Mouse (Mus musculus) ES-Bruce4 (cell line): ENCODE data around the gene Ube2d3. TPM values are rescaled to one million over a fixed set of nuclear protein-coding genes. Genes with fewer than 3 reads are reported as not detected.
A peak's percentile ranks its signal among the peaks of the same experiment; 100 is the strongest.

Experiments used
- H3K27ac ChIP-seq: 2 replicates; pipeline ENCODE4 v1.5.1; 2012; ENCODE audit warnings: low read length, inconsistent platforms; ENCODE audit not compliant: insufficient read depth
- H3K27me3 ChIP-seq: 2 replicates; pipeline ENCODE4 v1.6.1; 2012; ENCODE audit warnings: mild to moderate bottlenecking, low read length, inconsistent platforms; ENCODE audit not compliant: control insufficient read depth, poor library complexity, insufficient read depth, severe bottlenecking
- H3K36me3 ChIP-seq: 2 replicates; pipeline ENCODE4 v1.6.1; 2012; ENCODE audit warnings: inconsistent platforms, mild to moderate bottlenecking, low read length, moderate library complexity; ENCODE audit not compliant: control insufficient read depth, poor library complexity, insufficient read depth, severe bottlenecking
- H3K4me1 ChIP-seq: one replicate; pipeline ENCODE4 v1.8.1; 2011; ENCODE audit warnings: low read length; ENCODE audit not compliant: control insufficient read depth, insufficient read depth
- H3K4me3 ChIP-seq: 2 replicates; pipeline ENCODE4 v1.5.1; 2011; ENCODE audit warnings: low read depth, mild to moderate bottlenecking, low read length
- H3K9ac ChIP-seq: 2 replicates; pipeline ENCODE4 v1.6.1; 2012; ENCODE audit warnings: low read depth, mild to moderate bottlenecking, inconsistent platforms; ENCODE audit not compliant: poor library complexity, severe bottlenecking
- H3K9me3 ChIP-seq: replicated peaks from 2 replicates; pipeline ENCODE4 v1.6.1; 2012; ENCODE audit warnings: mild to moderate bottlenecking, low read length, inconsistent platforms; ENCODE audit not compliant: control insufficient read depth, poor library complexity, insufficient read depth, severe bottlenecking
- CTCF ChIP-seq: IDR thresholded peaks from one replicate; pipeline ENCODE4 v1.8.1; 2011; ENCODE audit warnings: low read depth, low read length
- EP300 ChIP-seq: IDR thresholded peaks from 2 replicates; pipeline ENCODE4 v1.6.1; 2011; ENCODE audit warnings: low read depth, low read length; ENCODE audit not compliant: insufficient read depth
- POLR2A ChIP-seq: IDR thresholded peaks from one replicate; pipeline ENCODE4 v1.8.1; 2011; ENCODE audit warnings: low read length; ENCODE audit not compliant: insufficient read depth
- polyA plus RNA-seq: library from polyadenylated mRNA; stranded (reverse); fragments of >200 nt; gene quantifications from 2 replicates; pipeline ENCODE4 v1.2.4, GENCODE M21; 2011; ENCODE audit warnings: low read depth; ENCODE audit not compliant: missing spikeins, insufficient read depth, insufficient read length

The Ube2d3 gene
- polyA plus RNA-seq, 1 experiment = 516 TPM

- Histone ChIP-seq H3K4me1 (no peaks in the 10 kb centered on the region), H3K27ac (no peak overlapping the region), H3K9me3 (no peaks in the 10 kb centered on the region; the same call in 1 of the 2 replicates), H3K27me3 (no peaks in the 10 kb centered on the region), H3K36me3 (no peaks in the 10 kb centered on the region), H3K9ac (no peak overlapping the region), H3K4me3 (no peak overlapping the region)
- no peak for TF ChIP-seq POLR2A
- no peak for TF ChIP-seq EP300
- no peak for TF ChIP-seq CTCF
Measured at GRCm38 (mm10) chr3:135403211-135403610, 34.7 kb upstream of the Ube2d3 start.

- no peaks in the 10 kb centered on the region for H3K27me3 ChIP-seq
- H3K4me3 ChIP-seq = no peak overlapping the region
- TF ChIP-seq EP300 (no peak), CTCF (no peak), POLR2A (no peak)
- H3K36me3 ChIP-seq = no peaks in the 10 kb centered on the region
- H3K9ac ChIP-seq = no peak overlapping the region
- no peak overlapping the region for H3K27ac ChIP-seq
- no peaks in the 10 kb centered on the region; the same call in 1 of the 2 replicates for H3K9me3 ChIP-seq
- H3K4me1 ChIP-seq = no peaks in the 10 kb centered on the region
Measured at GRCm38 (mm10) chr3:135403856-135404255, 34.1 kb upstream of the Ube2d3 start.

- H3K27ac ChIP-seq = no peak overlapping the region
- H3K9ac ChIP-seq = no peak overlapping the region
- no peaks in the 10 kb centered on the region for H3K27me3 ChIP-seq
- no peaks in the 10 kb centered on the region for H3K4me1 ChIP-seq
- no peak overlapping the region for H3K4me3 ChIP-seq
- H3K9me3 ChIP-seq = no peaks in the 10 kb centered on the region; the same call in 1 of the 2 replicates
- no peaks in the 10 kb centered on the region for H3K36me3 ChIP-seq
- no peak for TF ChIP-seq CTCF
- no peak for TF ChIP-seq EP300
- TF ChIP-seq POLR2A = no peak
Measured at GRCm38 (mm10) chr3:135404599-135404998, 33.4 kb upstream of the Ube2d3 start.

GRCm38 (mm10) chr3:135407351-135407750 is 30.6 kb upstream of the Ube2d3 start:
- Histone ChIP-seq H3K4me1 (no peaks in the 10 kb centered on the region), H3K27ac (no peak overlapping the region), H3K9ac (no peak overlapping the region), H3K36me3 (no peaks in the 10 kb centered on the region), H3K27me3 (no peaks in the 10 kb centered on the region), H3K9me3 (no peaks in the 10 kb centered on the region; the same call in 1 of the 2 replicates), H3K4me3 (no peak overlapping the region)
- TF ChIP-seq CTCF (no peak), POLR2A (no peak)

GRCm38 (mm10) chr3:135409219-135409618 is 28.7 kb upstream of the Ube2d3 start:
- no peaks in the 10 kb centered on the region; the same call in 1 of the 2 replicates for H3K9me3 ChIP-seq
- no peaks in the 10 kb centered on the region for H3K36me3 ChIP-seq
- H3K9ac ChIP-seq = no peak overlapping the region
- no peak overlapping the region for H3K4me3 ChIP-seq
- H3K27me3 ChIP-seq = no peaks in the 10 kb centered on the region
- H3K4me1 ChIP-seq = no peaks in the 10 kb centered on the region
- no peak overlapping the region for H3K27ac ChIP-seq
- peak; percentile 7 for TF ChIP-seq CTCF
- TF ChIP-seq POLR2A = no peak

- no peaks in the 10 kb centered on the region for H3K27me3 ChIP-seq
- no peak overlapping the region for H3K27ac ChIP-seq
- no peak overlapping the region for H3K4me3 ChIP-seq
- TF ChIP-seq POLR2A = no peak
- no peak overlapping the region for H3K9ac ChIP-seq
- H3K9me3 ChIP-seq = no peaks in the 10 kb centered on the region
- H3K36me3 ChIP-seq = no peaks in the 10 kb centered on the region
- no peaks in the 10 kb centered on the region for H3K4me1 ChIP-seq
Measured at GRCm38 (mm10) chr3:135411056-135411455, 26.9 kb upstream of the Ube2d3 start.
